Mouse (Mus musculus) kidney, adult 2 months (tissue): ENCODE measurements around the gene Rbck1.

Experiments used
- CTCF ChIP-seq: fragments of 200-500 bp; conservative IDR thresholded peaks from 2 replicates; pipeline ENCODE4 v1.5.1; 2011; ENCODE audit warnings: low read depth, mild to moderate bottlenecking, control low read depth, low read length, moderate library complexity, mixed read lengths; ENCODE audit not compliant: insufficient read depth, insufficient read length
- POLR2A ChIP-seq: fragments of 200-500 bp; IDR thresholded peaks from one replicate; pipeline ENCODE4 v1.6.1; 2011; ENCODE audit warnings: low read depth, low read length, control low read depth

DNA sequence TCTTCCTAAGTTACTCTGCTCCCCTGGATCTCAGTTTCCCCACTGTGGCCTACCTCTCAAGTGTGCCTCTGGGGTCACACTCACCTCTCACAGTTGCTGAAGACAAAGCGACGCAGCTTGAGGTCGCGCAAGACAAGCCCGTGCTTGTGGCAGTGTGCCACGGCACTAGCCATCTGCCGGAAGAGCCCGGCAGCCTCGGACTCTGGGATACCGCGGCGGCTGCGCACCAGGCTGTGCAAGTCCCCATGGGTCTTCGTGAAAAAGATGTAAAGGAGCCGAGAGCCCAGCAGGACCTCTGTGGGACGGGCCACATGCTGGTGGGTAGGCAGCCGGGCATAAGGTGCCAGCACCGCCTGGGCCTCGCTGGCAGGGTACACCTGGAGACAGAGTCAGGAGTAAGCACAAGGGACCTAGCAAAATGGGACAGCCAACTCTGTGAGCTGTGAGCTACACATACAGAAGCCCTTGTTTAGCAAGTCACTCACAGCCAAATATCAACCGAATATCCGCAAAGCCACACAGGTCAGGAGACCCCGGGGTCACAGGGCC, 7.3 kb upstream of the Rbck1 start:
- no peak for TF ChIP-seq CTCF
- no peak for TF ChIP-seq POLR2A
